Mouse (Mus musculus) heart, adult 18-20 months (tissue): ENCODE measurements at regions not wholly inside any gene's neighbourhood (a gene's known extent, or its start where the extent isn't known, plus 50 kb on each side); places are given as distances from the start of the nearest gene placed in this dataset.

Experiments
- DNase-seq, 2 experiments: peaks; one replicate each; pipeline ENCODE4 v3.0.0; 2021 to 2022; ENCODE audit warnings: mixed read lengths in 1 of 2

GRCm38 (mm10) chr2:92544364-92545151 lies 54.9 kb upstream of the Chst1 start:
- no peak for DNase-seq

- no peak for DNase-seq
Observed at GRCm38 (mm10) chr2:92540841-92541240, 58.7 kb upstream of the Chst1 start.

DNA sequence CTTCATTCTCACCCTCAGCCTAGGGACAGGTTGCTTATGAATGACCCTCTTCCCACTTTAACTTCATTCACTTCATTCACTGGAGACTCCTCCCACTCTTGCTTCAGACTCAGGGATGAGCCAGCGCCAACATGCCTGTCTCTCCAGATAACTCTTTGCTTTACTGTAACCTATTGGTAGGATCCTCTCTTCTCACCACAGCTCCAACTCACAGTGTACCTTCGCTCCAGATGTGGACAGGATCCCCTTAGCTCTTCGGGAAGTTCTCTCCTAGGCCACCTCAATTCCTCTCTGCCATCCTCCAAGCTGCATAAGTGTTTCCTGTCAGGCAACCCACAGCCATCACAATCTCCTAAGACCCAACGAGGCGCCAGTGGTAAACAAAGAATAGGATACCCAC lies 67.5 kb upstream of the Chst1 start:
- DNase-seq, result no peak

GRCm38 (mm10) chr2:92530677-92531076 lies 68.8 kb upstream of the Chst1 start:
- DNase-seq, result no peak

DNA sequence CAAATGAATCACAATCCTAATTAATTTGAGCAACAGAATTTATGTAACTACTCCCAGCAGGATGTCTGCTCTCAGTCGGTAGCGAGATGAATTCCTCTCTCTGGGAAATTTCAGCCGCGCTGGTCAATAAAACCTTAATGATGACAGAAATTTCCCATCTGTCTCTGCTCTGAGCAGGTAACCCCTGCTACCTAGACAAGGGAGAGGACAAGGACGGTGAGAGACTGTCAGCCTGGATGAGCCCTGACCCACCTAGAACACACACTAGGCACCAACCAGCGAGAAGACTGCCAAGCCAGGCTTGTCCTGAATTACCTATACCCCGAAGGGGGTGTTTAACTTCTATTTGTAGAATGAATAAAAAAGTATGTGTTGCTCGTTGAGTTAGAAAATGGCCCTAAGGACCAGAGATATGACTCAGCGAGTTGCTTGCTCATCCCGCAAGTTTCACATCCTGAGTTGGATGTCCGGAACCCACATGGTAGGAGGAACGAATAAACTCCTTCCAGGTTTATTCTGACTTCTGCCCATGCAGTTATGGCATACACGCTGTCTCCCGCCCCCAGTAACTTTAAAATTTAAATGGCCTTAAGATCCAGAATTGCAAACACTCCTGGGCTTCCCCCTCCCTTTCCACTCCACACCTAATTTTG lies 69.5 kb upstream of the Slc35c1 start:
- DNase-seq, result no peak

DNA sequence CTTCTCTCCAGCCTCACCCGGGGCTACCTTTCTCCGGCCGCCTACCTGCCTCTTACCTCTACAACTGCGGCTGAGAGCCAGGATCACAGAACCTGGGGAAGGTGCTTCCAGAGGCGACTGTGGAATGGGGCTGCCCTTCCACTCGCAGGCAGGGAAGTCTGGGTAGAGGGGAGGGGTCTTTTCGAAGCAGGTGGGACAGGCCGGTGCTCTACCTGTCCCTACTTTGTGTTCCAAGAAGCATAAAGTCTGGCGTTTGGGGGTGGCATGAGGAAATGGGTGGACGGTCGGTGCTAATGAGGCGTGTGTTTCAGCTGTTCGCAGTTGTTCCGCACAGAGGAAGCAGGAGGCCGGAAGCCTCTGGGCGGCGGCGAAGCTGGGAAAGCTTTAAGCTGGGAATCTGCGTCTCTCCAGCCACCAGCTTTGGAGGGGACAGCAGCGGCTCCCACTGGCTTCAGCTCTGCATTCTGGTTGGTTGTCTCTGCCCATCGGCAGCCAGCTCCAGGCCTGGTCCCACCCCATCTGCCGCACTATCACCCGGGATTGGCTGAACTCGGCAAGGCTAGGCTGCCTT lies 68.8 kb upstream of the Slc35c1 start:
- peak; percentile 86 to 92 for DNase-seq

DNA sequence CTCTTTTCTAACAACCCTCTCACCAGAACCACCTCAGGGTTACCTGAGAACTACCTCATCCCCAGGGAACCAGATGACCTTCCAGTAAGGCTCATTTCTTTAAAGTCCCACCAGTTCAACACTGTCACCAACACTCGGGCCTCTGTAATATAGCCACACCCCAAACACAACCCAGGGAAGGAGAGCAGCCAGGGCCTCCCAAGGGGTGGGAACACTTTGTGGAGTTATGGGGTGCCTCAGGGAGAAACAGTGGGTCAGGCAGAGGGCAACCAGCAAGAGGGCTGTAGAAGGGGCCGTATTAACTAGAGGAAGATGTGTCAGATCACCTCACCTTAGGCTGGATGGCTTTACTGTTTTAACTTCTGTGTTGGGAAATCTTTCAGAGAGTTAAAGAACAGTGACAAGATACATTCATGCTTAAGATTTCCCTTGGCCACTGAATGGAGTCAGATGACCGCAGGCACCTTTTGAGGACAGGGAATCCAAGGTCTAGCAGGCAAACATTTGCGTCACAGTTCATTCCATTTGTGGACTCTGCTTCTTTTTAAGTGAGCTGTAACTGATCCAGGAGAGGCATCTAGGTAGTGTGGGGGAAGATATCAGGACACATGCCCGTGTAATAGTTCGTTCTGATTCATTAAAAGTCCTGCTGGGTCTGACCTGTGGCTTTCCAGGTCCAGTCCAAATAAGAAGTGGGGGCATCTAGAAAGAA lies 67.9 kb upstream of the Slc35c1 start:
- no peak for DNase-seq

GRCm38 (mm10) chr2:92526676-92527395 lies 66.5 kb upstream of the Slc35c1 start:
- DNase-seq, result no peak

DNA sequence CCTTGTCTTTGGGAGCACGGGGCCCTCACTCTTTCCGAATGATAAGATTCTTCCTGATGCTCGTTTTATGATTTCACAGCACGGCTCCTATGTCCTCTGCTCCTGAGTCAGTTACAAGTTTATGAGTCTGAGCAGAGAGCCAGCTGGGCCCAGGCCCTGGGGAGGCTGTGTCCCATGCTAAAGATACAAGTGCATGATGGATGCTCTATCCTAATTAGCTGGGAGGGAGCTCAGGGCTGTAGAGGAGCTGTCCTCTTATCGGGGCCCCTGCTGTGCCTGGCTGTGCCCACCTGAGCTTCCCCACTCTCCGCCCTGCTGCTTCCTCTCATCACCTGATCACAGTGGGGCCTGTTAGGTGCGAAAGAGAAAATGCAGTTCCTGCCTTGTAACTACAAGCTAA lies 65.3 kb upstream of the Slc35c1 start:
- no peak for DNase-seq

DNA sequence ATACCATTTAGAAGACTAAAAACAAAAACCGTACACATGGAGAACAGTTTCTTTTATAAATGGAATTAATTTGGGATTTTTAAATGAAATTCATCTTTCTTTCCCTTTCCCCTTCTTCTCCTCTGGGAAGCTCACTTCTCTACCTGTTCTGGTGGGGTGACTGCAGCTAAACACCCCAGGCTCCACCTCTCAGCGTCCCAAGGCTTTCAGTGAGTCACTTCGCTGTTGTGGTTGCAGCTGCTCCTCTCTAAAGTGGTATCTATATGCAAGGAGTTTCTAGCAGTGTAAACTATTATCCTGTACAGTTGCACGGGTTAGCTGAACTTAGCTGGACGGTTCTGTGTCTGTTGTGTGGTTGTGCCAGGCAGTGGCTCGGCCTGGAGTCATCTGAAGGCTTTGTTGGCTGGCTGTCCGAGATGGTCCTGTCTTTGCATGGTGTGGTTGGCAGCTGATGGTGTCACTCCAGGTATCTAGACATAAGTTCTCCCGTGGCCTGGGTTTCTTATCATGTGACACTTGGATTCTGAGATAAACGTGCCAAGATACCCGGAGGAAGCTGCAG lies 64.8 kb upstream of the Slc35c1 start:
- no peak for DNase-seq

DNA sequence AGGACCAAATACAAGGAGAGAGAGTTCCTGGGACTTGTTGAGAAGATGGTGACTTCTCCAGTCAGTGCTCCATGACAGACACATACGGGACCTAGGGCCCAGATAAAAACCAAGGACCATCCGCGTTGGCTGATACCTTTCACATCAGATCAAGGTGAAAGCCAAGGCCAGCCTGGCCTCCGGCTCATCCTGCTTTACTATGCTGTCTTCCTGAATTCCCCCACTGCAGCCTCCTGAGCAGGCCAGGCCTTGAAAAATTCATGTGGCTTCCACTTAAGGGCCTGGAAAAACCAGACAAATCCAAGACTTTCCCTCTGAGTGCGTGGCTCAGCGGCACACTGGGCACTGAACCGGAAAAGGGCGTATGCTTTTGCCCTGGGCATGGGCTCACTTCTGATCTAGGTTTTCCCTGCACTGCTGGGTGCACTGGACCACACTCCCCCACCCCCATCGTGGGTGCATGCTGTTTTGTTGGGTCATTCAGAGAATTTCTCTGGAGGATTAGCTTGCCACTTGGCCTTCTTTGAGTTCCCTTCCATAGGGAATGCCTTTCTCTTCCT lies 64.1 kb upstream of the Slc35c1 start:
- no peak for DNase-seq

DNA sequence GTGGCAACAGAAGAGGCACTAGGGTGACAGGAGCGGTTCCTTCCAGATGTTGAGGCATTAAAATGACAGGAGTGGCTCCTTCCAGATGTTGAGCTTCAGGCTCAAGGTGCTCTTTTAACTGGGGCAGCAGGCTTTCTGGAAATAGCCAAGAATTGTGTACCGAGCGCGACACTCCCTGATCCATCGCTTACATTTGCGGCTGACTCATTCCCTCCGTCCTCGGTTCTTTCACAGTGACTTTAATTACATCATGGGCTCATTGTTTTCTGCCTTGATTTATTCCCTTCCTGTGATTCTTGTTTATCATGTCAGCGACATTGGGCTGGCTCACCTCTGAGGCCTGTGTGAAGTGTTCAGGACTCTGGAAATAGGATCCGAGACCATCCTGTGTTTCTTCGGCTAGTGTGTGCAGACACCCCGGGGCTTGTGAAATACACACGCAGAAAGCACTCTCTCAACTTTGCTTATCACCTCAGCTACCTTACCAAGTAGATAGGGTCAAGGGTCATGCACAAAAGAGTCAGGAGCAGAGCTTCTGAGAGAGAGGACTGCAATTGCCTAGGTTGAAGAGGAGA lies 63.1 kb upstream of the Slc35c1 start:
- no peak for DNase-seq

- no peak for DNase-seq
Observed at GRCm38 (mm10) chr2:92521527-92521926, 61.2 kb upstream of the Slc35c1 start.

GRCm38 (mm10) chr2:92519396-92519795 lies 59.1 kb upstream of the Slc35c1 start:
- DNase-seq, result no peak

GRCm38 (mm10) chr2:92518891-92519290 lies 58.6 kb upstream of the Slc35c1 start:
- no peak for DNase-seq

DNA sequence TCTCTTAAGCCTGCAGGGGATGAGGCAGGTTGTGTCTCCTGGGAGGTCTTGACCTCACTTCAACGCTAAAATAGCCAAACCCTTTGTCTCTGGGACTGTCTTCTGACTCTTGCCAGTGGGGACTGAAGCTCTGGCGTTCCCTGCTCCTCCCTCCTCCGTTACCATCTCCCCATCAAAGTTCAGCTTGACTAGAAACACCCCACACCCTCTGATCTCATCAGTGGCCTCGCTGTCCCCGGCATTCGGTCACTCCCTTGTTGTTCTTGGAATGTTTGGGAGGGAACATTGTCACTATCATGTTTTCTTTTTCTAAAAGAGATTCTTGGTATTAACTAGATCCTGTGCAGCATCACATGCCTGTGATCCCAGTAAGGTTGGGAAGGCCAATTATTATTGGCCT lies 54.6 kb upstream of the Slc35c1 start:
- DNase-seq, result peak in 1 of 2 experiments; percentile 33

DNA sequence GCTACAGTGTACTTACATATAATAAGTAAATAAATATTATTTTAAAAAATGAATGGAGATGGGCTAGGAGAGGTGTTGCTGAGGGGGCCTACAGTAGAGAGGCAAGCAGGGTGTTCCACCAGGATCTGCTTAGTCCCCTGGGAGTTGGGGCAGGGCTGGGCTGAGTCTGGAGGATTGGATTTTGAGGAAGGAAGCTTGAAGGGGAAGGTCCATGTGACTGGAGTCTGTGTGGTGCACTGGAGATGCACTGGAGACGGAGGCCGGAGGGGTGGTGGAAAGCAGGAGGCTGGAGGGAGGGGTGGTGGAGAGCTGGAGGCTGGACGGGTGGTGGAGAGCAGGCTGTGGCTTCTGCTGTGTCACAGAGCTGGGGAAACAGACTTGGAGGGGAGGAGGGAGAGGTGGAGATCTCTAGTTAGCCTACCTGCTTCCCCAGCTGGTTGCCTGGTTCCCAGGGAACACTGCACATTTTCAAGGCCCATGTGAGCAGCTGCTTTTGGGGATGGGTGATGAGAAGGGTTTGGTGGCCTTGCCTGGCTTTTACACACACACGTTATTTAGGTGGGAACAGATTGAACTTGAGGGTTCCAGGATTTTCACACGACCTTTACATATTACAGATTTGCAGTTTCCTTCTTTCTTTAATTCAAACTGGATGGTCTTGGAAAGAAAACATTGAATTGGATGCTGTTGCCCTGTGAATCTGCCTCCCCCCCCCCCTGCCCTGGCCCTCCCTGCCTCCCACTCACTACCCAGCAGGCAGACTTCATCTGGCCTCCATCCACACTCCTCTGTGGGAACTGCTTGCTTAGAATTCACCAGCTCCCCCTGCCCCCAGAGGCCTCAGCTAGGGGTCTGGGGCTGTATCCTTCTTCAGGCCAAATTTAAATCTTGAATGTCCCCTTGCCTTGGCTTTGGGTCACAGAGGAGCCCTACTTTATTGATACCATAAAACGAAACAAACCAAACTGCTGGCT lies 51.7 kb upstream of the Slc35c1 start:
- DNase-seq, result no peak
